Mouse (Mus musculus) T-helper 17 cell (primary cell): Measurements from ENCODE around the gene Dnmt3a.

Experiments used
- in situ Hi-C, 2 experiments: fragments of 300-600 bp; cut with MboI, MseI; formaldehyde crosslinking; loops; 1 replicate in 1 of 2; 2 replicates in 1 of 2; pipeline ENCODE4 v1.15.1; 2025; ENCODE audit warnings: high pct_unique_total_duplicates in 2 of 2

The Dnmt3a gene

DNA sequence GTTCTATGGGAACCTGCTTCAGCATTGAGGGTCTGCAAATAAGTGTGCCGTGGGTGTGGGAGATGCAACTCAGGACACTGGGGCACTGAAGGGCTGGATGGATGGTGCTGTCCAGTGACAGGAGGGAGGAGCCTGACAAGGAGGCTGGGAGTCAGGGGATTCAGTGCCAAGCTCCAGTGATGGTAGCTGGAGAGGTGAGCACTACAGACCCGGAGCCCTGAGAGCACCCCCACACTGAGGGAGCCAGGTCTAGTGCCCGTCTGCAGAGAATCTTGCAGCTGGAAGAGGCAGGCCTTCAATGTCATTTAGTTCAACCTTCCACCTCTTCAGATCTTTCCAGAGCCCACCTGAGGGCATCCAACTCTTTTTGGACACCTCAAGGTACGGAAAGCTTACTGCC is at the start of gene Dnmt3a:
Gene Dnmt3a (plus strand): TSS at position 156 of the 400 bp plus-strand sequence.
- in situ Hi-C loops: loop anchor here in 1 of 2 experiments (5.0 kb wide), 1 partner anchor 79 kb away; no protein-coding TSS in a partner anchor

- in situ Hi-C loops: no loop called here
These were observed 49.6 kb upstream of the Dnmt3a start for GRCm38 (mm10) chr12:3756216-3756615.

- in situ Hi-C loops: no loop called here
These were observed 47.7 kb upstream of the Dnmt3a start for GRCm38 (mm10) chr12:3758127-3758526.

GRCm38 (mm10) chr12:3759419-3759818 is 46.4 kb upstream of the Dnmt3a start:
- in situ Hi-C loops: no loop called here

GRCm38 (mm10) chr12:3760876-3761590 is 44.8 kb upstream of the Dnmt3a start:
- in situ Hi-C loops: no loop called here

- in situ Hi-C loops: no loop called here
These were observed 44.1 kb upstream of the Dnmt3a start for GRCm38 (mm10) chr12:3761591-3762295.

DNA sequence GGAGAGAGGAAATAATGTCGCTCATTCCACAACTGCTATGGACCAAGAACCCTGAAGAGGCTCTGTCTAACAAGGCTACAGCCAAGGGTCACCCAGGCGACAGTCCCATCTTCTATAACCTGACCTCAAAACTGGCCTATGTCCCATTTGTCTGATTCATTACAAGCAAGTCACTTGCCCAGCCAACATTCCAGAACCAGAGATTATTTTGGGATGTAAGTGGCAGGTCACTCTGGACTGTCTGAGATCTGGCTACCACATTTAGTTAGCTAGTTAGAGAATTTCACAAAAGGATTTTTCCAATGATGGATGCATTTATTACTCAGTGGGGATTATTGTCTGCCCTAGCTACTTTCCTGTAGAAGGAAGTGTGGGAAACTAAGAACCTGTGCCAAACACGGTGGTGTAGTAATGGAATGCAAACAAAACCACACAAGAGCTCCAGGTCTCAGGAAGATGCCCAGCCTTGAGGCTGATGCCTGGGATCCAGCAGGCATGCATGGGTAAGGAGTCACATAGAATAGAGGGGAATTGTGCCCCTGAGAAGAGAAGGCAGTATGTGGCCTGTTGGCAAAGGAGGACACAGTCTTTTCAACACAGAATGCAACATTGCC is 41.5 kb upstream of the Dnmt3a start:
- in situ Hi-C loops: no loop called here

DNA sequence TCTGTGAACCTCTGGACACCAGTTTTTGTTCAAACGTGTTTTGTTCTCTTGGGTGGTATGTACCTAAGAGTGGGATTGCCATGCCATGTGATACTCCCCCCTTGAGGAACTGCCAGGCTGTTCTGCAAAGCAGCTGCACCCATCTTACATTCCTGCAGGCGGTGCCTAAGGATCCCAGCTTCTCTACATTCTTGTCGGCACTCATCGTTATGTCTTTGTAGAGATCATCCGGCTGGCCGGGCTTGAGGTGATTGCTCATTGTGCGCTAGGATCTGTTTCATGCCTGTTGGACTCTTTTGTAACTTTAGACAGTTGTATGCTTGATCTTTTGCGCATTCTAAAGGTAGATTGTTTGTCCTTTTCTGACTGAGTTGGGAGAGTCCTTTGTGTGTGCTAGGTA is 38.4 kb upstream of the Dnmt3a start:
- in situ Hi-C loops: no loop called here

- in situ Hi-C loops: no loop called here
These were observed 37.4 kb upstream of the Dnmt3a start for GRCm38 (mm10) chr12:3768391-3768790.

DNA sequence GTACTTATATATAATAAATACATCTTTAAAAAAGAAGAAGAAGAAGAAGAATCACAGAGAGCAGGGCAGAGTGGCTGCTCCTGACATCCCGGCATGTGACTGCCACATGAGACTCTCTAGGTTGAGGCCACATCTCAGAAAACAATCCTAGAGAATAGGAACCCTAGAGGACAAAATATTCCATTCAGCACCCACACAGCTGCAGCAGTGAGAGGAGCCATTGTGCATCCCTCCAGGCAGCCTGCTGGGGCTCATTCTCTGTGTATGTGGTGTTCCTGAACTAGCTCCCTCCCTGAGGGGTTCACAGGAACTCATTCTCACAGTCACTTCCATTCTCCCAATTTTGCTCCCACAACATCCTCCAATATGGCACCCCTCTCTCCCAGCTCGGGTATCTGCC is 35.3 kb upstream of the Dnmt3a start:
- in situ Hi-C loops: loop anchor here in 1 of 2 experiments (10.0 kb wide), 1 partner anchor 324 kb away; no protein-coding TSS in a partner anchor

- in situ Hi-C loops: loop anchor here in 1 of 2 experiments (10.0 kb wide), 1 partner anchor 324 kb away; no protein-coding TSS in a partner anchor
These were observed 34.7 kb upstream of the Dnmt3a start for GRCm38 (mm10) chr12:3771080-3771479.

DNA sequence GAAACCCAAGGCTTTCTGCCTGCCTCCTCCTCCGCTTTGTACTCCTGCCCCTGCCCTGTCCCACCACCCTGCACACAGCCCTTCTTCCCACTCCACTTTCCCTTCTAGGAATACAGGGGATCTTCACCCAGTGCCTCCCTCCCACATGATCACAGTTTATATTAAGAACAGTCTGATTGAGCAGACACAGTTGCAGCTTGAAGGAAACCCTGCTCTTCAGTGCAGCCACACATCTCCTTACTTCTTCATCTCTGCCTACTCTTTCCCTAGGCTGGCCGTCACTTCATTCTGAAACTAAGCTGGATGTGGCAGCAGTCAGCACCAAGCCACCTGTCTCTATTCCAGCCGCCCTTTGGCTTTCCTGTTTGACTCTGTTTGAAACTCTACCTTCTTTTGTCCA is 32.2 kb upstream of the Dnmt3a start:
- in situ Hi-C loops: loop anchor here in 1 of 2 experiments (10.0 kb wide), 1 partner anchor 321 kb away; no protein-coding TSS in a partner anchor

DNA sequence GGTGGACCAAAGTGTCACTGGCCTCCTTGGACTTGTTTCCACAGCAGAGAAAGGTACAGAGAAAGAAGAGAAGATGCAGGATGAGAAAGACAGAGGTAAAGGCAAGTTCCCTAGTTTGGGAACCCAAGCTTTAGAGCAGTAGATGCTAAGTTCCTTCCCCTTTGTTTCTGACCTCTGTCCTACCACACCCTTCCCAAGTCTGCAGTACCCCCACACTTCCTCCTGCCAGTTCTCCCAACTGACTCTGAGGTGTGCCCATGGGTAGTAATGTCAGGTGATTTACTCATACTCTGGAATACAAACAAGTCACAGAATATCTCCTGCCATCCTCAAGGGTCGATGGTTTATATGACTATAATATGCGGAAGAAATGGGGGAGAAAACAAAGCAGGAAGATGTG is 29.8 kb upstream of the Dnmt3a start:
- in situ Hi-C loops: loop anchor here in 1 of 2 experiments (5.0 to 10.0 kb wide), 2 partner anchors 84 to 319 kb away; no protein-coding TSS in a partner anchor

DNA sequence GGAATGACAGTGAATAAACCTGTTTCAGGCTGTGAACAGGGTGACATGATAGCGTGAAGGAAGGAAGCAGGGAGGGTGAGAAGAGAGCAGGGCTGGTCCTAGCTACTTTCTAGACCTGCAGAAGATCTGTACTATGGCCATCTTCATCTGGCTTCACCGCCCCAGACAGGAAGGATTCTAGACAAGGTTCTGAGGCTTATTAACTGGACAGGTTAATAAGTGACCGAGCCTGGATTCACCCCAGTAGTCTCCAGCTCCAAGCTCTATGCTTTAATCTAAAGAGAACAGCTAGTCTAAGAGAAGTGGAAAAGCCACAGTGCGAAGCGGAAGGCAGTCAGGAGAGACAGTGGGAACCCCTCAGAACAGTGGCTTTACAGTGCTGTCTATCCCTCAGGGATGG is 28.1 kb upstream of the Dnmt3a start:
- in situ Hi-C loops: loop anchor here in 1 of 2 experiments (5.0 to 10.0 kb wide), 2 partner anchors 85 to 317 kb away; no protein-coding TSS in a partner anchor

GRCm38 (mm10) chr12:3778286-3778685 is 27.5 kb upstream of the Dnmt3a start:
- in situ Hi-C loops: loop anchor here in 1 of 2 experiments (5.0 to 10.0 kb wide), 2 partner anchors 86 to 317 kb away; no protein-coding TSS in a partner anchor

DNA sequence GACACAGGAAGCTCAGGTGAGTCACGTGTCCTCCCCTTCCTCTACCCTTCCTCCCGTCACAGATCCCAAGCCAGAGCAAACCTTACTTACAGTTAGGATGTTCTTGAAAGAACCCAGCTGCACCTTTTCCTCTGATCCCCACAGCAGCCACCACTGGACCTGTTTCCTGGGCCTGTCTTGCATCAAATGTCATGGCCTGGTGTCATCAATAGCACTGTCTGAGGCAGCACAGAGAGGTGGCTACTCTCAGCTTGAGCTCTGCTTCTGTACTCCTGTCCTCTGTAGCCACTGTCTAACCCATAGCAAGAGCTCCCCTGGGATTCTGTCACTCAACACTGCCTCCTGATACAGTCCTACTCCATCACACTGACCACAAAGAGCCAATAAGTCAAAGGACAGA is 26.2 kb upstream of the Dnmt3a start:
- in situ Hi-C loops: loop anchor here in 1 of 2 experiments (5.0 to 10.0 kb wide), 2 partner anchors 87 to 315 kb away; no protein-coding TSS in a partner anchor

DNA sequence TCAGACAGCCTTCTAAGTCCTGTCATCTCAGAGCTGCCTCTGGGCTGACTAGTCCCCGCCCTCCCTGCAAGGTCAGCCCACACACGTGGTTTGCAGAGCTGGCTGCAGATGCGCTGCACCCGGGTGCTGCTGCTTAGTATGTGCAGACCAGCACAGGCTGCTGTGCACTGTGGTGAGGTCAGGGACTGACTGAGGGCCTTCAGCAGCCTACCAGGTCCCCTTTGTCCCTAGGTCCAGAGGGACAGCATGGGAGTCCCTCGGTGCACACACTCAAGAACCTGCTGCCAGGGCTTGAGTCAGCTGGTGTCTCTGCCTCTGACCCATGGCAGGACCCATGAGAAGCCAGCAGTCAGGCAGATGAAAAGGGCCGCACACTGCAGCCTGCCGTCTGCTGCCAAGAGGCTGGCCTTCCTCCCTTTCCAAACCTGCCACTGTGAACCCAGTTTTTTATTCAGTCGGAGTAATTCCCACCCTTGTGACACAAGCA is 25.4 kb upstream of the Dnmt3a start:
- in situ Hi-C loops: no loop called here

GRCm38 (mm10) chr12:3780931-3781471 is 24.8 kb upstream of the Dnmt3a start:
- in situ Hi-C loops: no loop called here

GRCm38 (mm10) chr12:3781482-3781881 is 24.3 kb upstream of the Dnmt3a start:
- in situ Hi-C loops: no loop called here

DNA sequence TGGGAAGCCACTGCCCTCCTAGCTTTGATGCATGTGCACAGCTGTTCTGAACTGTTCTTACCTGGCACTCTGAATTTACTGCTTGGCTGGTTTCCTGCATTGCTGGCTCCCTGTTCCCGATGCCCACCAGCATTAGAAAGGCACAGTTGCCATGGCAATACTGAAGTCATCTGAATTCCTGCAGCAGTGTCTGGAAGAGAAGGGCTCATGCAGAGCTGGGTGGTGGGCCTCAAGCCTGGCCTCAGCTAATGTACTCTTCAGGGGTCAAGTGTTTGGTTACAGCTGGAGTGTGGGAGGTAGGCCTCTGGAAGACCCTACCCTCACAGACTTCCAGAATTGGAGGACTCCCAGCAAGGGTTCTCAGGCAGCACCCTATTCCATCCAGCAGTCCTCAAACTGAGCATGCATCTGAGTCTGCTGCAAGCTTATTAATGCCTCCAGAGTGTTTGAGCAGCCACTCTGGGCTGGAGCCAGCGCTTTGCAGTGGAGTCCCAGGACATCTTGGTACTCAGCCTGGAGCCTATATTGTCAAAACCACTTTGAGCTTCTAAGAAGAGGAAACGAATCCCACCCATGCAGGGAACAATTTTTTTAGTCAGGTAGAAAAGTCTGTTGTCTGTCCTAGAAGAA is 22.5 kb upstream of the Dnmt3a start:
- in situ Hi-C loops: no loop called here

DNA sequence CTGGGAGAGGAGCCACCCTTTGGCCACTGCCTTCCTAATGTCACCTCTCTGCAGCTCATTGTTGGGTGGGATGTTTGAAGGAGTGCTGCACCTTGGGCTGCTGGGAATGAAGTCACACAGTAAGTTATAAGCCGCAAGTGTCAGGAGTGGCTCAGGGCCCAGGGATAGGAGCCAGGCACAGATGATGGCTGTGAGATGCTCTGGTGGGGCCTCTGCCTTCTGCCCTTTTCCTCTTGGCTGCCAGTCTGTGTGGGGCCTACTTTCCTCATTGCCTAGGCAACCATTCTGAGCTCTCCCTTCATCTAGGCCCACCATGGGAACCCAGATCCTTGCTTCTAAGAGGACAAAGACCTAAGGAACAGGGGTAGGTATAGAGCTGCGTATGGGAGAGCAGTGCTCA is 21.5 kb upstream of the Dnmt3a start:
- in situ Hi-C loops: no loop called here
